8 mouse cellular contexts compared by ENCODE assay signal in the genomic region with DNA sequence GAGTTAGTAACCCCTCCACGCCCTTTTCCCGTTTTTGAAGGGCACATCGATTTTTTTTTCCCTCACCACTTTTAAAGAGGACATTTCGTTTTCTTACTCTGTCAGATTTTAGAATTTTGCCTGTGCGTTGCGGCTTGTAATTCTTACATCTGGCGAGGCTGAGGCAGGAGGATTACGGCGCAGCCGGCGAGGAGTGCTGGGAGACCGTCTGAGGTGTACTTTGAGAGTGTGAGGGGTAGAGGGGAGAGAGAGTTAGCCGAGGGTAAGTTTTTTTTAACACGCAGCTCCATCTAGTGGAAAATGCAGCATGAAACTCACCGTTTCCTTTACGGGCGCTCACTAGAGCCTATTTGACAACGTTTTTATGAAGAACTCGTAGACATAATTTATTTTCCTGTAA. TPM values are rescaled to one million over a fixed set of nuclear protein-coding genes. Genes with fewer than 3 reads are reported as not detected.
DNase-seq lines count a peak whose midpoint lies in the region; ATAC-seq and TF ChIP-seq lines count a peak whose summit lies in the region.

No protein-coding gene starts in this region.

- peak overlapping the region; percentile 92; the same call in 1 of the 2 replicates for H3K27ac ChIP-seq in embryonic facial prominence, embryonic 11.5 days (replicated peaks; ENCODE audit: low read depth, low read length)
- peak overlapping the region; percentile 99 for H3K27ac ChIP-seq in limb, embryonic 12.5 days
- peak overlapping the region; percentile 95 for H3K27ac ChIP-seq in midbrain, embryonic 13.5 days
- peak overlapping the region; percentile 90 for H3K27ac ChIP-seq in small intestine, adult 2 months (ENCODE audit: insufficient read depth, low read depth, low read length)

- H3K9me3 ChIP-seq in embryonic facial prominence, embryonic 11.5 days (replicated peaks; ENCODE audit: control insufficient read depth, low read length): no peaks in the 10 kb centered on the region
- no peaks in the 10 kb centered on the region for H3K9me3 ChIP-seq in limb, embryonic 12.5 days
- H3K9me3 ChIP-seq in midbrain, embryonic 13.5 days: no peaks in the 10 kb centered on the region

- peak; percentile 40; the same call in 1 of the 2 replicates for TF ChIP-seq CTCF in small intestine, adult 2 months (IDR thresholded peaks at IDR 0.05; ENCODE audit: extremely low read depth, insufficient read length, insufficient replicate concordance, low read depth, low read length)

- H3K9ac ChIP-seq in embryonic facial prominence, embryonic 11.5 days (replicated peaks; ENCODE audit: low read length): peak overlapping the region; percentile 78
- H3K9ac ChIP-seq in limb, embryonic 12.5 days (replicated peaks): peak overlapping the region; percentile 85
- peak overlapping the region; percentile 75 for H3K9ac ChIP-seq in midbrain, embryonic 13.5 days (replicated peaks)

- no peaks in the 10 kb centered on the region for H3K4me1 ChIP-seq in embryonic facial prominence, embryonic 11.5 days (ENCODE audit: control insufficient read depth, insufficient read depth, low read length)
- H3K4me1 ChIP-seq in limb, embryonic 12.5 days (replicated peaks): no peaks in the 10 kb centered on the region
- no peaks in the 10 kb centered on the region for H3K4me1 ChIP-seq in midbrain, embryonic 13.5 days (replicated peaks)
- no peaks in the 10 kb centered on the region for H3K4me1 ChIP-seq in small intestine, adult 2 months (ENCODE audit: control insufficient read depth, insufficient read depth, insufficient read length, low read length)

- peaks cover 3% of the 10 kb centered on the region; the same call in 1 of the 2 replicates for H3K36me3 ChIP-seq in embryonic facial prominence, embryonic 11.5 days (replicated peaks; ENCODE audit: control insufficient read depth, insufficient read depth, low read depth, low read length)
- H3K36me3 ChIP-seq in limb, embryonic 12.5 days: peaks cover 35% of the 10 kb centered on the region
- H3K36me3 ChIP-seq in midbrain, embryonic 13.5 days: peaks cover 31% of the 10 kb centered on the region
- peaks cover 8% of the 10 kb centered on the region; the same call in 1 of the 2 replicates for H3K36me3 ChIP-seq in small intestine, adult 2 months (ENCODE audit: control insufficient read depth, insufficient read depth, low read length)

- H3K4me2 ChIP-seq in embryonic facial prominence, embryonic 11.5 days (ENCODE audit: low read depth, low read length): peak overlapping the region; percentile 64
- H3K4me2 ChIP-seq in limb, embryonic 12.5 days: peak overlapping the region; percentile 58
- H3K4me2 ChIP-seq in midbrain, embryonic 13.5 days (replicated peaks): peak overlapping the region; percentile 62

- H3K4me3 ChIP-seq in embryonic facial prominence, embryonic 11.5 days (ENCODE audit: low read depth, low read length): peak overlapping the region; percentile 51
- H3K4me3 ChIP-seq in limb, embryonic 12.5 days (replicated peaks): peak overlapping the region; percentile 58
- H3K4me3 ChIP-seq in midbrain, embryonic 13.5 days (replicated peaks): peak overlapping the region; percentile 59
- H3K4me3 ChIP-seq in small intestine, adult 2 months (ENCODE audit: low read depth, low read length): peak overlapping the region; percentile 65

- 4% methylated on average over 19 of the region's 19 CpGs for WGBS in embryonic facial prominence, embryonic 11.5 days
- WGBS in limb, embryonic 12.5 days: 2% methylated on average over 19 of the region's 19 CpGs
- WGBS in midbrain, embryonic 13.5 days: 6% methylated on average over 19 of the region's 19 CpGs
- under 1% methylated on average over 19 of the region's 19 CpGs for WGBS in small intestine, adult 2 months

- TF ChIP-seq POLR2A in small intestine, adult 2 months (IDR thresholded peaks at IDR 0.05; ENCODE audit: low read depth, low read length): peak; percentile 50; the same call in 1 of the 2 replicates

- H3K27me3 ChIP-seq in embryonic facial prominence, embryonic 11.5 days (ENCODE audit: control insufficient read depth, insufficient read depth, low read length): no peaks in the 10 kb centered on the region
- no peaks in the 10 kb centered on the region for H3K27me3 ChIP-seq in limb, embryonic 12.5 days
- no peaks in the 10 kb centered on the region for H3K27me3 ChIP-seq in midbrain, embryonic 13.5 days
- H3K27me3 ChIP-seq in small intestine, adult 2 months (ENCODE audit: control insufficient read depth, insufficient read depth, low read length): no peaks in the 10 kb centered on the region

- peak; percentile 54; the same call in 1 of the 2 replicates for ATAC-seq in embryonic facial prominence, embryonic 11.5 days (replicated peaks; ENCODE audit: insufficient number of reproducible peaks, low FRiP score, low TSS enrichment, low read depth)
- no peak for ATAC-seq in limb, embryonic 12.5 days (ENCODE audit: insufficient number of reproducible peaks, insufficient read depth, low FRiP score, low TSS enrichment, low read depth)
- peak; percentile 71 for ATAC-seq in midbrain, embryonic 13.5 days

- DNase-seq in 3T3-L1 (ENCODE audit: low read depth, low spot score): peak; percentile 89
- peak; percentile 77 for DNase-seq in adrenal gland, postnatal 14 days
- peak; percentile 84 for DNase-seq in embryonic facial prominence, embryonic 11.5 days (ENCODE audit: low spot score)
- DNase-seq in heart, adult 18-20 months: peak; percentile 81 to 86
- peak; percentile 64 for DNase-seq in kidney, adult 11 months

RNA-seq across cellular contexts. Expression of a gene that starts 0.7 kb away (rescaled TPM):
- total RNA-seq in adrenal gland, postnatal 14 days (2021): 62.1 and 72.6 TPM in 2 replicates
- polyA plus RNA-seq in embryonic facial prominence, embryonic 11.5 days (2014; fragmentation: Nextera tagmentation; extraction: Ambion mirVana): 40.8 and 44.7 TPM in 2 replicates
- total RNA-seq in heart, adult 18-20 months (2021): 10 to 100 TPM; 51.3 to 56.3 TPM
- polyA plus RNA-seq in limb, embryonic 12.5 days (2016; fragmentation: Nextera tagmentation; extraction: Ambion mirVana): 42.0 and 46.8 TPM in 2 replicates
- 19.7 and 23.0 TPM in 2 replicates for polyA plus RNA-seq in midbrain, embryonic 13.5 days (2015; fragmentation: Nextera tagmentation; extraction: Ambion mirVana)
- polyA plus RNA-seq in small intestine, adult 2 months (2012; rRNA removed): 5.9 and 20.2 TPM in 2 replicates

RNA-seq across cellular contexts. Expression of a gene that starts 13.4 kb away (rescaled TPM):
- 50.0 and 52.8 TPM in 2 replicates for total RNA-seq in adrenal gland, postnatal 14 days (2021)
- polyA plus RNA-seq in embryonic facial prominence, embryonic 11.5 days (2014; fragmentation: Nextera tagmentation; extraction: Ambion mirVana): 97.6 and 99.6 TPM in 2 replicates
- 10 to 100 TPM; 43.7 to 48.5 TPM for total RNA-seq in heart, adult 18-20 months (2021)
- polyA plus RNA-seq in limb, embryonic 12.5 days (2016; fragmentation: Nextera tagmentation; extraction: Ambion mirVana): 94.1 and 95.8 TPM in 2 replicates
- 121 and 129 TPM in 2 replicates for polyA plus RNA-seq in midbrain, embryonic 13.5 days (2015; fragmentation: Nextera tagmentation; extraction: Ambion mirVana)
- polyA plus RNA-seq in small intestine, adult 2 months (2012; rRNA removed): 21.5 and 32.8 TPM in 2 replicates

RNA-seq across cellular contexts. Expression of a gene that starts 34.9 kb away (rescaled TPM):
- 53.9 and 55.4 TPM in 2 replicates for total RNA-seq in adrenal gland, postnatal 14 days (2021)
- 78.3 and 82.0 TPM in 2 replicates for polyA plus RNA-seq in embryonic facial prominence, embryonic 11.5 days (2014; fragmentation: Nextera tagmentation; extraction: Ambion mirVana)
- 10 to 100 TPM; 38.0 to 39.3 TPM for total RNA-seq in heart, adult 18-20 months (2021)
- polyA plus RNA-seq in limb, embryonic 12.5 days (2016; fragmentation: Nextera tagmentation; extraction: Ambion mirVana): 78.7 and 84.5 TPM in 2 replicates
- 69.3 and 72.6 TPM in 2 replicates for polyA plus RNA-seq in midbrain, embryonic 13.5 days (2015; fragmentation: Nextera tagmentation; extraction: Ambion mirVana)
- 4.9 and 7.5 TPM in 2 replicates for polyA plus RNA-seq in small intestine, adult 2 months (2012; rRNA removed)

RNA-seq across cellular contexts. Expression of a gene that starts 56.5 kb away (rescaled TPM):
- total RNA-seq in adrenal gland, postnatal 14 days (2021): 0.30 TPM in 1 of 2 replicates, not detected in the other
- not detected in 2 replicates for polyA plus RNA-seq in embryonic facial prominence, embryonic 11.5 days (2014; fragmentation: Nextera tagmentation; extraction: Ambion mirVana)
- total RNA-seq in heart, adult 18-20 months (2021): under 1 TPM; 0.20 to 0.21 TPM
- polyA plus RNA-seq in limb, embryonic 12.5 days (2016; fragmentation: Nextera tagmentation; extraction: Ambion mirVana): 0.15 TPM in 1 of 2 replicates, not detected in the other
- 0.12 TPM in 1 of 2 replicates, not detected in the other for polyA plus RNA-seq in midbrain, embryonic 13.5 days (2015; fragmentation: Nextera tagmentation; extraction: Ambion mirVana)
- 0.06 TPM in 1 of 2 replicates, not detected in the other for polyA plus RNA-seq in small intestine, adult 2 months (2012; rRNA removed)
